Mouse (Mus musculus): ENCODE data around the gene Plxnc1. TPM values are rescaled to one million over a fixed set of nuclear protein-coding genes. Genes with fewer than 3 reads are reported as not detected.

Plxnc1 gene
- total RNA-seq, 1 experiment, result 1.1 TPM

DNA sequence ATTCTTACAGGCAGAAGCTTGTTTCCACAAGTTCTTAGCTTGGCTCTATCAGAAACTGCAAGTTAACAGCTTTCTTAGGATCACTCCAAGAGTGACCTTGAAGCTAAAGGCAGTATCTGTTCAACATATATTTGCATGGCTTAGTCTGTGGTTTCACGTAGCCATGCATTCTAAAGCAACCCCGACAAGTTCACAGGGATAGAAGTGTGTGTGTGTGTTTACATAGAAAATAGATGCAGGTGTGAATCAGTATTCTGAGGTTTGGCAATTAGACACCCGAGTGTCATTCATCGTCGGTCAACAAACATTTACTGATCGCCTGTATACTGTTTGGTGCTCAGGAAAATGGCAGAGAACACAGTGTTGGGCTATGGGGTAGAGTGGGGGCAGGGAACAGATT lies 33.5 kb downstream of the Plxnc1 start:
- Histone ChIP-seq H3K4me1 (ENCODE audit: control insufficient read depth in 2 of 2, insufficient read depth in 2 of 2, low read length in 2 of 2, poor library complexity in 1 of 2) (no peaks in the 10 kb centered on the region), H3K27ac (ENCODE audit: insufficient read depth, low read depth, low read length, poor library complexity, severe bottlenecking) (no peak overlapping the region), H3K4me3 (ENCODE audit: insufficient read depth in 1 of 2, low read depth in 1 of 2, low read length in 2 of 2, poor library complexity in 1 of 2, severe bottlenecking in 1 of 2) (no peak overlapping the region), H3K36me3 (ENCODE audit: control insufficient read depth, insufficient read depth, low read length, poor library complexity, severe bottlenecking) (no peaks in the 10 kb centered on the region), H3K9me3 (ENCODE audit: control insufficient read depth, insufficient read depth, low read depth, low read length) (no peaks in the 10 kb centered on the region), H3K9ac (ENCODE audit: insufficient read depth, low read depth, low read length, poor library complexity, severe bottlenecking) (no peak overlapping the region)
- in situ Hi-C loops (cut with MboI; ENCODE audit: low sequenced_read_pairs in 2 of 2, unreplicated experiment in 2 of 2), result no loop called here
- TF ChIP-seq MAFK (IDR thresholded peaks at IDR 0.05; ENCODE audit: insufficient read depth, low read depth, low read length) (no peak), CHD2 (IDR thresholded peaks at IDR 0.05; ENCODE audit: low read depth, low read length) (no peak), HCFC1 (IDR thresholded peaks at IDR 0.05; ENCODE audit: borderline replicate concordance, insufficient read depth, low read length) (no peak), ZC3H11A (IDR thresholded peaks at IDR 0.05; ENCODE audit: borderline replicate concordance, low read depth, low read length) (no peak), ZNF384 (IDR thresholded peaks at IDR 0.05; ENCODE audit: low read depth, low read length) (no peak)
- no peak for DNase-seq (ENCODE audit: low read depth, low spot score)

DNA sequence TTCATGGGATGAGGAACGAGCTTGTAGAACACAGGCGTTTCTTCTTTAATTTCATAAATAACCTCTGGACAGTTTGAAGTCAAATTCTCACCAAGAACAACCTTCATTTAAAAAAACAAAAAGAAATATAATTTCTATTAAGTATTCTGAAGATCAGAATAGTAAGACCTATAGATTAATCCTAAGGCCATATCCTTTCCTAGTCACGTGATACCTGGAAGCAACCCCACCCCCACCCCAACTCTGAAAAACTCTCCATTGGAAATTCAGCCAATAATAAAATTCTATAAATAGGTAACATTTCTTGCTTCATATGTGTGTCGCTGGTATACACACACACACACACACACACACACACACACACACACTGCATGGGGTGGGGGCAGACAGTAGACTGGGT lies 34.1 kb downstream of the Plxnc1 start:
- no peak overlapping the region for H3K4me3 ChIP-seq (ENCODE audit: insufficient read depth in 1 of 2, low read depth in 1 of 2, low read length in 2 of 2, poor library complexity in 1 of 2, severe bottlenecking in 1 of 2)
- in situ Hi-C loops (cut with MboI; ENCODE audit: low sequenced_read_pairs in 2 of 2, unreplicated experiment in 2 of 2), result no loop called here
- DNase-seq (ENCODE audit: low read depth, low spot score), result no peak
- peaks cover 0 to 2% of the 10 kb centered on the region in 2 experiments; a peak in 1 of 4 replicates for H3K4me1 ChIP-seq (ENCODE audit: control insufficient read depth in 2 of 2, insufficient read depth in 2 of 2, low read length in 2 of 2, poor library complexity in 1 of 2)
- H3K36me3 ChIP-seq (ENCODE audit: control insufficient read depth, insufficient read depth, low read length, poor library complexity, severe bottlenecking), result no peaks in the 10 kb centered on the region
- H3K9me3 ChIP-seq (ENCODE audit: control insufficient read depth, insufficient read depth, low read depth, low read length), result no peaks in the 10 kb centered on the region
- no peak overlapping the region for H3K9ac ChIP-seq (ENCODE audit: insufficient read depth, low read depth, low read length, poor library complexity, severe bottlenecking)
- no peak for TF ChIP-seq ZNF384 (IDR thresholded peaks at IDR 0.05; ENCODE audit: low read depth, low read length)
- no peak for TF ChIP-seq HCFC1 (IDR thresholded peaks at IDR 0.05; ENCODE audit: borderline replicate concordance, insufficient read depth, low read length)
- TF ChIP-seq ZC3H11A (IDR thresholded peaks at IDR 0.05; ENCODE audit: borderline replicate concordance, low read depth, low read length), result no peak
- no peak for TF ChIP-seq MAFK (IDR thresholded peaks at IDR 0.05; ENCODE audit: insufficient read depth, low read depth, low read length)
- no peak for TF ChIP-seq CHD2 (IDR thresholded peaks at IDR 0.05; ENCODE audit: low read depth, low read length)
- H3K27ac ChIP-seq (ENCODE audit: insufficient read depth, low read depth, low read length, poor library complexity, severe bottlenecking), result no peak overlapping the region

DNA sequence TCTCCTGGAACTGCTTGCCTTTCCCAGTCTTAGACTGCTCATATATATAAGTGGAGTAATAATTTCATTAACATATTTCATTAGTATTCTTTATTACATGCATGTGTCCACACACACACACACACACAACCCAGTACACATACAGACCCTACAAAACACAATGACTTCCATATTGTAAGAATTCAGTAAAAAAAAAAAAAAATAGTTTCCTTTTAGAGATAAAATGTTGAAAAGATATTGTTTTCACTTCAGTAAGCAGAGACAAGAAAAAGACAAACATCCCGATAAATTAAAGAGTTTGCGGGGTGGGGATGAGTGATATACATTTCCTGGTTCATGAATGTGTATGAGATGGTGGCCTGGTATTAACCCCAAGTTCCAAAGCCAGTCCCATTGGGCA lies 34.8 kb downstream of the Plxnc1 start:
- no peak for DNase-seq (ENCODE audit: low read depth, low spot score)
- in situ Hi-C loops (cut with MboI; ENCODE audit: low sequenced_read_pairs in 2 of 2, unreplicated experiment in 2 of 2), result no loop called here
- H3K9ac ChIP-seq (ENCODE audit: insufficient read depth, low read depth, low read length, poor library complexity, severe bottlenecking), result no peak overlapping the region

DNA sequence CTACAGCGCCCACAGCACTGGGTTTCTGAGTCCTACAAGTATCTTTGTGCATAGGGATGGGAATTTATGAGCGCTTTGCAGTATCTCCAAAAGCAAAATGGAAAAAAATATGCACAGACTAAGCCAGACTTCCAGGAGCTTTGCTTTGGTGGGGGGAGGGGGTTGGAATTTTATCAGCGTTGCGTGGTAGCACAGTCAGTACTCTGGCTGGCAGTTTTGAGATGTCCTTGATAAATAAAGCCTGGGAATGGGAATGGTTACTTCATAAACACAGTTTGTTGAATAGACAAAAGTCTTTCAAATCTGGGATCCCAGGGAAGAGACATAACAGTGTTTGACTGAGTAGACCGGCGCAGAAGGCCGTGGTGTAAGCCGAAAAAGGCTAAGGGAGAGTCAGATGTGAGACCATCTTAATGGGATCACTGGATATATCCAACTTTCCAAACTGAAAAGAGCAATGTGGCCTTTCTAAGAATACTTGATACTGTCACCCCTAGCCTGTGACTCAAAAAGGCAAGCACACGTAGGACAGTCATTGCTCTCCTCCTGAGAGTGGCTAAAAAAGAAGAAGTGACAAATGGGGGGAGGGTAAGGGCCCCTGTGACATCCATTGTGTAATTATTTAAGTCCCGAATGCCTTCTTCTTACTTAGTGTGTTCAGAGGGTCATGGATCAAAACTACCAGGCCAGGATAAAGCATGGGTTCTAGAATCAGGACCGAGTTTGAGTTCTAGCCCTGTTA lies 35.5 kb downstream of the Plxnc1 start:
- Histone ChIP-seq H3K4me1 (ENCODE audit: control insufficient read depth in 2 of 2, insufficient read depth in 2 of 2, low read length in 2 of 2, poor library complexity in 1 of 2) (peaks cover 0 to 2% of the 10 kb centered on the region in 2 experiments; a peak in 1 of 4 replicates), H3K9ac (ENCODE audit: insufficient read depth, low read depth, low read length, poor library complexity, severe bottlenecking) (no peak overlapping the region), H3K4me3 (ENCODE audit: insufficient read depth in 1 of 2, low read depth in 1 of 2, low read length in 2 of 2, poor library complexity in 1 of 2, severe bottlenecking in 1 of 2) (no peak overlapping the region), H3K27ac (ENCODE audit: insufficient read depth, low read depth, low read length, poor library complexity, severe bottlenecking) (no peak overlapping the region), H3K9me3 (ENCODE audit: control insufficient read depth, insufficient read depth, low read depth, low read length) (no peaks in the 10 kb centered on the region), H3K36me3 (ENCODE audit: control insufficient read depth, insufficient read depth, low read length, poor library complexity, severe bottlenecking) (no peaks in the 10 kb centered on the region)
- no peak for DNase-seq (ENCODE audit: low read depth, low spot score)
- TF ChIP-seq ZC3H11A (IDR thresholded peaks at IDR 0.05; ENCODE audit: borderline replicate concordance, low read depth, low read length) (no peak), MAFK (IDR thresholded peaks at IDR 0.05; ENCODE audit: insufficient read depth, low read depth, low read length) (no peak), ZNF384 (IDR thresholded peaks at IDR 0.05; ENCODE audit: low read depth, low read length) (no peak), HCFC1 (IDR thresholded peaks at IDR 0.05; ENCODE audit: borderline replicate concordance, insufficient read depth, low read length) (no peak), CHD2 (IDR thresholded peaks at IDR 0.05; ENCODE audit: low read depth, low read length) (no peak)
- in situ Hi-C loops (cut with MboI; ENCODE audit: low sequenced_read_pairs in 2 of 2, unreplicated experiment in 2 of 2), result no loop called here

More for the DNA sequence above, 34.8 kb downstream of the Plxnc1 start:
- H3K4me3 ChIP-seq (ENCODE audit: insufficient read depth in 1 of 2, low read depth in 1 of 2, low read length in 2 of 2, poor library complexity in 1 of 2, severe bottlenecking in 1 of 2), result no peak overlapping the region
- no peaks in the 10 kb centered on the region for H3K9me3 ChIP-seq (ENCODE audit: control insufficient read depth, insufficient read depth, low read depth, low read length)
- peaks cover 0 to 2% of the 10 kb centered on the region in 2 experiments; a peak in 1 of 4 replicates for H3K4me1 ChIP-seq (ENCODE audit: control insufficient read depth in 2 of 2, insufficient read depth in 2 of 2, low read length in 2 of 2, poor library complexity in 1 of 2)
- H3K36me3 ChIP-seq (ENCODE audit: control insufficient read depth, insufficient read depth, low read length, poor library complexity, severe bottlenecking), result no peaks in the 10 kb centered on the region
- H3K27ac ChIP-seq (ENCODE audit: insufficient read depth, low read depth, low read length, poor library complexity, severe bottlenecking), result no peak overlapping the region
- TF ChIP-seq ZC3H11A (IDR thresholded peaks at IDR 0.05; ENCODE audit: borderline replicate concordance, low read depth, low read length), result no peak
- no peak for TF ChIP-seq MAFK (IDR thresholded peaks at IDR 0.05; ENCODE audit: insufficient read depth, low read depth, low read length)
